Mouse (Mus musculus): ENCODE results near the gene Xdh. TPM values are rescaled to one million over a fixed set of nuclear protein-coding genes. Genes with fewer than 3 reads are reported as not detected.

Gene Xdh
- polyA plus RNA-seq, 1 experiment from 2014 or later, result 2.6 TPM

DNA sequence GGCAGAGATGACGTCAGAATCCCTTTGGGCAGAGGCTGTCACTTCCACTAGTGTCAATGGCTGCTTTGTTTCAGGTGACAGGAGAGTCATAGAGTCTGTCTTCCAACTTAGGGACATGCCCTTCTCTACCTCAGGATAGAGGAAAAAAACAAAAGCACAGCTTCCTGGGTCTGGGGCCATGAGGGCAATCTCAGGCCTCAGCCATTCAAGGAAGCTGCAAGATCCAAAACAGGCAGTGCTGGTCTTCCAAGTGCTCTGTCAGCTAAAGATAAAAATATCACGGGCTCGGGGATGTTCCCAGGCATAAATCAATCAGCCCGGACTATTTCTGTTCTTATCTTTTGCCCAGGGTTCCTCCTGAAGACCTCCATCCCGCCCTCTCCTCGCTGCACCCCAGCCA, 68.7 kb downstream of the Xdh start:
- ATAC-seq (replicated peaks; ENCODE audit: extremely low read depth, insufficient read depth, low FRiP score), result no peak
- H3K27ac ChIP-seq (ENCODE audit: low read length), result no peak overlapping the region
- H3K9me3 ChIP-seq (replicated peaks; ENCODE audit: control insufficient read depth, low read length), result no peaks in the 10 kb centered on the region
- H3K4me3 ChIP-seq (ENCODE audit: low read length), result no peak overlapping the region
- H3K27me3 ChIP-seq (ENCODE audit: control insufficient read depth, insufficient read depth, low read length), result no peaks in the 10 kb centered on the region
- no peak overlapping the region for H3K9ac ChIP-seq (ENCODE audit: low read length)
- H3K4me2 ChIP-seq (ENCODE audit: low read depth, low read length), result no peak overlapping the region
- peaks cover 3% of the 10 kb centered on the region; the same call in 1 of the 2 replicates for H3K4me1 ChIP-seq (ENCODE audit: control insufficient read depth, insufficient read depth, low read length)
- WGBS, result 15% methylated on average over 6 of the region's 6 CpGs
- H3K36me3 ChIP-seq (ENCODE audit: control insufficient read depth, insufficient read depth), result no peaks in the 10 kb centered on the region

- Histone ChIP-seq H3K9ac (ENCODE audit: low read length) (no peak overlapping the region), H3K36me3 (ENCODE audit: control insufficient read depth, insufficient read depth) (no peaks in the 10 kb centered on the region), H3K4me2 (ENCODE audit: low read depth, low read length) (no peak overlapping the region), H3K27me3 (ENCODE audit: control insufficient read depth, insufficient read depth, low read length) (no peaks in the 10 kb centered on the region), H3K4me1 (ENCODE audit: control insufficient read depth, insufficient read depth, low read length) (peaks cover 3% of the 10 kb centered on the region; the same call in 1 of the 2 replicates), H3K4me3 (ENCODE audit: low read length) (no peak overlapping the region), H3K27ac (ENCODE audit: low read length) (no peak overlapping the region), H3K9me3 (replicated peaks; ENCODE audit: control insufficient read depth, low read length) (no peaks in the 10 kb centered on the region)
- ATAC-seq (replicated peaks; ENCODE audit: extremely low read depth, insufficient read depth, low FRiP score), result no peak
- WGBS, result 81% methylated on average over 6 of the region's 6 CpGs
These were observed 69.7 kb downstream of the Xdh start for GRCm38 (mm10) chr17:73880286-73880685.

GRCm38 (mm10) chr17:73879262-73879916, 70.6 kb downstream of the Xdh start:
- ATAC-seq (replicated peaks; ENCODE audit: extremely low read depth, insufficient read depth, low FRiP score), result no peak
- H3K4me2 ChIP-seq (ENCODE audit: low read depth, low read length), result no peak overlapping the region
- H3K27ac ChIP-seq (ENCODE audit: low read length), result no peak overlapping the region
- WGBS, result 87% methylated on average over 10 of the region's 10 CpGs
- no peak overlapping the region for H3K4me3 ChIP-seq (ENCODE audit: low read length)
- no peaks in the 10 kb centered on the region for H3K36me3 ChIP-seq (ENCODE audit: control insufficient read depth, insufficient read depth)
- H3K4me1 ChIP-seq (ENCODE audit: control insufficient read depth, insufficient read depth, low read length), result peaks cover 3% of the 10 kb centered on the region; the same call in 1 of the 2 replicates
- no peak overlapping the region for H3K9ac ChIP-seq (ENCODE audit: low read length)
- no peaks in the 10 kb centered on the region; the same call in 1 of the 2 replicates for H3K9me3 ChIP-seq (replicated peaks; ENCODE audit: control insufficient read depth, low read length)
- no peaks in the 10 kb centered on the region for H3K27me3 ChIP-seq (ENCODE audit: control insufficient read depth, insufficient read depth, low read length)

- ATAC-seq (replicated peaks; ENCODE audit: extremely low read depth, insufficient read depth, low FRiP score), result no peak
- Histone ChIP-seq H3K4me3 (ENCODE audit: low read length) (no peak overlapping the region), H3K9me3 (replicated peaks; ENCODE audit: control insufficient read depth, low read length) (no peaks in the 10 kb centered on the region; the same call in 1 of the 2 replicates), H3K27me3 (ENCODE audit: control insufficient read depth, insufficient read depth, low read length) (no peaks in the 10 kb centered on the region), H3K9ac (ENCODE audit: low read length) (no peak overlapping the region), H3K27ac (ENCODE audit: low read length) (no peak overlapping the region), H3K4me1 (ENCODE audit: control insufficient read depth, insufficient read depth, low read length) (no peaks in the 10 kb centered on the region), H3K36me3 (ENCODE audit: control insufficient read depth, insufficient read depth) (no peaks in the 10 kb centered on the region), H3K4me2 (ENCODE audit: low read depth, low read length) (no peak overlapping the region)
- 74% methylated on average over 7 of the region's 7 CpGs for WGBS
These were observed 74.3 kb downstream of the Xdh start for GRCm38 (mm10) chr17:73875674-73876073.

GRCm38 (mm10) chr17:73875268-73875667, 74.7 kb downstream of the Xdh start:
- H3K4me2 ChIP-seq (ENCODE audit: low read depth, low read length), result no peak overlapping the region
- no peak for ATAC-seq (replicated peaks; ENCODE audit: extremely low read depth, insufficient read depth, low FRiP score)
- WGBS, result 71% methylated on average over 4 of the region's 4 CpGs

DNA sequence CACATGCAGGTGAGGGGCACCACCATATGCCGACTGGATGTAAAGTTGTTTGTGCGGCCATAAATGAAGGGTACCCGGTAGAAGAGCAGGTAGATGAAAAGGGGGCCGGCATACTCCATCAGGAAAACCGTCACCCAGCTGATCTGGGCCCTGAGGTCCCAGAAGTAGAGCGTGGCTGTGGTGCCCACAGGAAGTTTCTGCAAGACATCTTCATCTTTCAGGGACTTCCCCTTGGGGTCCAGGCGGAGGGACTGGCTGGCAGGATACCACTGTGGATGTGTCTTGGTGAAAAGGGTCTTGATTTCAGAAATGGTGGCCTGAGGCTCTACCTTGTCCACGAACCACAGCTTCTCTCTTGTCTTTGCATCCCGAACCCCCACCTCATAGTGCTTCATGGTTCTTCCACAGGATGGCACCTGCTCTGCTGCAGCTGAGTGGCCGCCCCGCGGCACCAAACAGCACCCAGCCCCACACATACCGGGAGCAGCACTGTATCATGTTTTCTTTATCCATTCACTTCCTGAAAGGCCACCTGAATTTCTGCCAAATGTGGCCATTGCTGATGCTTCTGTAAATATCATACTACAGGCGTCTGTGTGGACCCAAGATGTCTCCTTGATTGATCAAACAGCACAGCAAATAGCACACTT, 78.9 kb downstream of the Xdh start:
- Histone ChIP-seq H3K4me2 (ENCODE audit: low read depth, low read length) (no peak overlapping the region), H3K4me1 (ENCODE audit: control insufficient read depth, insufficient read depth, low read length) (no peaks in the 10 kb centered on the region), H3K4me3 (ENCODE audit: low read length) (no peak overlapping the region), H3K27me3 (ENCODE audit: control insufficient read depth, insufficient read depth, low read length) (no peaks in the 10 kb centered on the region), H3K36me3 (ENCODE audit: control insufficient read depth, insufficient read depth) (no peaks in the 10 kb centered on the region), H3K9me3 (replicated peaks; ENCODE audit: control insufficient read depth, low read length) (no peaks in the 10 kb centered on the region; the same call in 1 of the 2 replicates), H3K9ac (ENCODE audit: low read length) (no peak overlapping the region), H3K27ac (ENCODE audit: low read length) (no peak overlapping the region)
- ATAC-seq (replicated peaks; ENCODE audit: extremely low read depth, insufficient read depth, low FRiP score), result no peak
- 85% methylated on average over 14 of the region's 14 CpGs for WGBS

More at GRCm38 (mm10) chr17:73875268-73875667, 74.7 kb downstream of the Xdh start:
- H3K9ac ChIP-seq (ENCODE audit: low read length), result no peak overlapping the region
- no peak overlapping the region for H3K4me3 ChIP-seq (ENCODE audit: low read length)
- no peaks in the 10 kb centered on the region for H3K4me1 ChIP-seq (ENCODE audit: control insufficient read depth, insufficient read depth, low read length)
- H3K9me3 ChIP-seq (replicated peaks; ENCODE audit: control insufficient read depth, low read length), result no peaks in the 10 kb centered on the region; the same call in 1 of the 2 replicates
- no peak overlapping the region for H3K27ac ChIP-seq (ENCODE audit: low read length)
- H3K27me3 ChIP-seq (ENCODE audit: control insufficient read depth, insufficient read depth, low read length), result no peaks in the 10 kb centered on the region
- H3K36me3 ChIP-seq (ENCODE audit: control insufficient read depth, insufficient read depth), result no peaks in the 10 kb centered on the region

- ATAC-seq (replicated peaks; ENCODE audit: extremely low read depth, insufficient read depth, low FRiP score), result 0 out of 2 replicates have a peak, but pooled peaks have one; percentile 49
These were observed 80.8 kb downstream of the Xdh start for GRCm38 (mm10) chr17:73869008-73869685.

DNA sequence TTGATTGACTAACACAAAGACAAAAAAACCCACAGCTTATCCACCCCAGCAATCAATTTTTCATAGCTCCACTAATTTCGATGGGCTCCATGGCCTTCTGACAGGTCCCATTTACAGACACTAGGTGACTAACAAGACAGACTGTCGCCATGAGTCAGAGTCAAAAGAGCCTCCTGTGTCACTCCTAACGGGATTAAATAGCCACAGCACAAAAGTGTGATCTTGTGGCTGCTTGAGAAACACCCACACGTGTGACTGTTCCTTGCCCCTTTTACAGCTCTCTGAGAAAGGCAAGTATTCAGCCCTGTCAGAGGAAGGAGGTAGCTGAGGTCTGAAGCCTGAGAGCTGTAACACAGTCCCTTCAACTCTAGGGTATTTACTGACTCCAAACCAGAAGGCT, 96.3 kb downstream of the Xdh start:
- peaks cover 3% of the 10 kb centered on the region for H3K4me1 ChIP-seq (ENCODE audit: control insufficient read depth, insufficient read depth, low read length)
- H3K9me3 ChIP-seq (replicated peaks; ENCODE audit: control insufficient read depth, low read length), result peaks cover 3% of the 10 kb centered on the region; the same call in 1 of the 2 replicates
- H3K4me2 ChIP-seq (ENCODE audit: low read depth, low read length), result no peak overlapping the region
- no peaks in the 10 kb centered on the region for H3K36me3 ChIP-seq (ENCODE audit: control insufficient read depth, insufficient read depth)
- H3K4me3 ChIP-seq (ENCODE audit: low read length), result no peak overlapping the region
- ATAC-seq (replicated peaks; ENCODE audit: extremely low read depth, insufficient read depth, low FRiP score), result no peak
- H3K9ac ChIP-seq (ENCODE audit: low read length), result no peak overlapping the region
- H3K27me3 ChIP-seq (ENCODE audit: control insufficient read depth, insufficient read depth, low read length), result no peaks in the 10 kb centered on the region
- no peak overlapping the region for H3K27ac ChIP-seq (ENCODE audit: low read length)
- WGBS, result 67% methylated on average over 4 of the region's 4 CpGs

More at GRCm38 (mm10) chr17:73869008-73869685, 80.8 kb downstream of the Xdh start:
- Histone ChIP-seq H3K9ac (ENCODE audit: low read length) (no peak overlapping the region), H3K9me3 (replicated peaks; ENCODE audit: control insufficient read depth, low read length) (no peaks in the 10 kb centered on the region), H3K27ac (ENCODE audit: low read length) (no peak overlapping the region), H3K4me3 (ENCODE audit: low read length) (no peak overlapping the region), H3K4me1 (ENCODE audit: control insufficient read depth, insufficient read depth, low read length) (no peaks in the 10 kb centered on the region), H3K36me3 (ENCODE audit: control insufficient read depth, insufficient read depth) (no peaks in the 10 kb centered on the region), H3K4me2 (ENCODE audit: low read depth, low read length) (no peak overlapping the region), H3K27me3 (ENCODE audit: control insufficient read depth, insufficient read depth, low read length) (no peaks in the 10 kb centered on the region)
- WGBS, result 81% methylated on average over 9 of the region's 9 CpGs

- Histone ChIP-seq H3K4me1 (ENCODE audit: control insufficient read depth, insufficient read depth, low read length) (peaks cover 3% of the 10 kb centered on the region), H3K9ac (ENCODE audit: low read length) (no peak overlapping the region), H3K27me3 (ENCODE audit: control insufficient read depth, insufficient read depth, low read length) (no peaks in the 10 kb centered on the region), H3K27ac (ENCODE audit: low read length) (no peak overlapping the region), H3K4me3 (ENCODE audit: low read length) (no peak overlapping the region), H3K36me3 (ENCODE audit: control insufficient read depth, insufficient read depth) (no peaks in the 10 kb centered on the region), H3K9me3 (replicated peaks; ENCODE audit: control insufficient read depth, low read length) (peaks cover 3% of the 10 kb centered on the region; the same call in 1 of the 2 replicates), H3K4me2 (ENCODE audit: low read depth, low read length) (no peak overlapping the region)
- 45% methylated on average over 11 of the region's 11 CpGs for WGBS
- ATAC-seq (replicated peaks; ENCODE audit: extremely low read depth, insufficient read depth, low FRiP score), result 0 out of 2 replicates have a peak, but pooled peaks have one; percentile 18
These were observed 97.0 kb downstream of the Xdh start for GRCm38 (mm10) chr17:73853041-73853440.

All from heart, embryonic 16.5 days (tissue).